In genomic region chr10:80271186-80271843, GRCm38 (mm10) we compare ENCODE assay signal across 8 mouse cellular contexts. TPM values are rescaled to one million over a fixed set of nuclear protein-coding genes. Genes with fewer than 3 reads are reported as not detected.
DNase-seq lines count a peak whose midpoint lies in the region; ATAC-seq and TF ChIP-seq lines count a peak whose summit lies in the region.

No protein-coding gene starts in this region.

- WGBS in forebrain, embryonic 10.5 days: 94% methylated on average over 5 of the region's 5 CpGs
- 87% methylated on average over 5 of the region's 5 CpGs for WGBS in forebrain, embryonic 13.5 days
- WGBS in lung, embryonic 14.5 days: 84% methylated on average over 5 of the region's 5 CpGs
- 84% methylated on average over 5 of the region's 5 CpGs for WGBS in hindbrain, embryonic 16.5 days
- 84% methylated on average over 5 of the region's 5 CpGs for WGBS in midbrain, embryonic 15.5 days

- DNase-seq in forebrain, embryonic 10.5 days (ENCODE audit: extremely low spot score, low spot score): no peak
- no peak for DNase-seq in lung, embryonic 14.5 days
- no peak for DNase-seq in lung, postnatal 10 days
- no peak for DNase-seq in adrenal gland, postnatal 25 days
- DNase-seq in cerebellum, postnatal 10 days: no peak

- no peak overlapping the region for H3K9ac ChIP-seq in forebrain, embryonic 13.5 days
- H3K9ac ChIP-seq in lung, embryonic 14.5 days: 0 out of 2 replicates have a peak overlapping the region, but pooled peaks have one; percentile 18
- peak overlapping the region; percentile 15; the same call in 1 of the 2 replicates for H3K9ac ChIP-seq in hindbrain, embryonic 16.5 days (ENCODE audit: low read depth, low read length)
- no peak overlapping the region for H3K9ac ChIP-seq in midbrain, embryonic 15.5 days

- 0 out of 2 replicates have a peak overlapping the region, but pooled peaks have one; percentile 37 for H3K27ac ChIP-seq in forebrain, embryonic 10.5 days
- no peak overlapping the region for H3K27ac ChIP-seq in forebrain, embryonic 13.5 days
- H3K27ac ChIP-seq in lung, embryonic 14.5 days (ENCODE audit: low read depth): no peak overlapping the region
- no peak overlapping the region; the same call in 1 of the 2 replicates for H3K27ac ChIP-seq in hindbrain, embryonic 16.5 days (ENCODE audit: low read depth, low read length)
- 0 out of 2 replicates have a peak overlapping the region, but pooled peaks have one; percentile 8 for H3K27ac ChIP-seq in midbrain, embryonic 15.5 days

- peaks cover 93% of the 10 kb centered on the region for H3K36me3 ChIP-seq in forebrain, embryonic 10.5 days (replicated peaks)
- peaks cover 57% of the 10 kb centered on the region for H3K36me3 ChIP-seq in forebrain, embryonic 13.5 days (ENCODE audit: poor library complexity, severe bottlenecking)
- H3K36me3 ChIP-seq in lung, embryonic 14.5 days (ENCODE audit: insufficient read depth): peaks cover 69% of the 10 kb centered on the region
- peaks cover 3% of the 10 kb centered on the region; the same call in 1 of the 2 replicates for H3K36me3 ChIP-seq in hindbrain, embryonic 16.5 days (ENCODE audit: control insufficient read depth, insufficient read depth, low read length)
- no peaks in the 10 kb centered on the region for H3K36me3 ChIP-seq in midbrain, embryonic 15.5 days (replicated peaks)

- H3K27me3 ChIP-seq in forebrain, embryonic 10.5 days (ENCODE audit: poor library complexity, severe bottlenecking): no peaks in the 10 kb centered on the region
- no peaks in the 10 kb centered on the region for H3K27me3 ChIP-seq in forebrain, embryonic 13.5 days
- no peaks in the 10 kb centered on the region for H3K27me3 ChIP-seq in lung, embryonic 14.5 days (ENCODE audit: insufficient read depth, low read length)
- no peaks in the 10 kb centered on the region for H3K27me3 ChIP-seq in hindbrain, embryonic 16.5 days (replicated peaks; ENCODE audit: control insufficient read depth, insufficient read depth, low read length)
- H3K27me3 ChIP-seq in midbrain, embryonic 15.5 days (replicated peaks): no peaks in the 10 kb centered on the region

- no peaks in the 10 kb centered on the region for H3K9me3 ChIP-seq in forebrain, embryonic 10.5 days
- no peaks in the 10 kb centered on the region for H3K9me3 ChIP-seq in forebrain, embryonic 13.5 days (replicated peaks)
- H3K9me3 ChIP-seq in lung, embryonic 14.5 days (ENCODE audit: low read depth, low read length): no peaks in the 10 kb centered on the region
- no peaks in the 10 kb centered on the region for H3K9me3 ChIP-seq in hindbrain, embryonic 16.5 days (ENCODE audit: control insufficient read depth, low read length)
- no peaks in the 10 kb centered on the region for H3K9me3 ChIP-seq in midbrain, embryonic 15.5 days

- peak overlapping the region; percentile 10; the same call in 1 of the 2 replicates for H3K4me3 ChIP-seq in forebrain, embryonic 10.5 days
- no peak overlapping the region for H3K4me3 ChIP-seq in forebrain, embryonic 13.5 days
- H3K4me3 ChIP-seq in lung, embryonic 14.5 days (ENCODE audit: low read depth, low read length): no peak overlapping the region
- no peak overlapping the region for H3K4me3 ChIP-seq in hindbrain, embryonic 16.5 days (ENCODE audit: low read length)
- no peak overlapping the region for H3K4me3 ChIP-seq in midbrain, embryonic 15.5 days

- no peak for ATAC-seq in forebrain, embryonic 13.5 days
- no peak for ATAC-seq in lung, embryonic 14.5 days (ENCODE audit: insufficient read depth)
- no peak for ATAC-seq in hindbrain, embryonic 16.5 days
- no peak for ATAC-seq in midbrain, embryonic 15.5 days (replicated peaks)

- TF ChIP-seq CTCF in lung, embryonic 14.5 days (IDR thresholded peaks at IDR 0.05; ENCODE audit: low read depth): no peak

- no peak overlapping the region for H3K4me2 ChIP-seq in forebrain, embryonic 13.5 days
- H3K4me2 ChIP-seq in lung, embryonic 14.5 days: no peak overlapping the region
- no peak overlapping the region for H3K4me2 ChIP-seq in hindbrain, embryonic 16.5 days (ENCODE audit: low read length)
- H3K4me2 ChIP-seq in midbrain, embryonic 15.5 days: no peak overlapping the region

- peaks cover 61% of the 10 kb centered on the region for H3K4me1 ChIP-seq in forebrain, embryonic 10.5 days
- H3K4me1 ChIP-seq in forebrain, embryonic 13.5 days: peaks cover 56% of the 10 kb centered on the region
- peaks cover 8% of the 10 kb centered on the region for H3K4me1 ChIP-seq in lung, embryonic 14.5 days (ENCODE audit: insufficient read depth)
- peaks cover 46% of the 10 kb centered on the region for H3K4me1 ChIP-seq in hindbrain, embryonic 16.5 days (ENCODE audit: control insufficient read depth, insufficient read depth, low read depth, low read length)
- H3K4me1 ChIP-seq in midbrain, embryonic 15.5 days: peaks cover 50% of the 10 kb centered on the region

RNA-seq across cellular contexts. Expression of gene Dazap1, which starts 10.0 kb away (rescaled TPM):
- polyA plus RNA-seq in forebrain, embryonic 10.5 days (2016; fragmentation: Nextera tagmentation; extraction: Ambion mirVana): 48.2 and 52.3 TPM in 2 replicates
- polyA plus RNA-seq in forebrain, embryonic 13.5 days (2015; fragmentation: Nextera tagmentation; extraction: Ambion mirVana): 61.7 and 64.9 TPM in 2 replicates
- polyA plus RNA-seq in lung, embryonic 14.5 days (2014; fragmentation: Nextera tagmentation; extraction: Ambion mirVana): 44.9 and 49.3 TPM in 2 replicates
- polyA plus RNA-seq in hindbrain, embryonic 16.5 days (2015; fragmentation: Nextera tagmentation; extraction: Ambion mirVana): 38.4 and 38.5 TPM in 2 replicates
- polyA plus RNA-seq in midbrain, embryonic 15.5 days (2015; fragmentation: Nextera tagmentation; extraction: Ambion mirVana): 60.5 and 60.8 TPM in 2 replicates
- 111 and 117 TPM in 2 replicates for total RNA-seq in adrenal gland, postnatal 25 days (2021)

RNA-seq across cellular contexts. Expression of gene Gamt, which starts 10.5 kb away (rescaled TPM):
- polyA plus RNA-seq in forebrain, embryonic 10.5 days (2016; fragmentation: Nextera tagmentation; extraction: Ambion mirVana): 18.3 and 19.1 TPM in 2 replicates
- 18.2 and 18.3 TPM in 2 replicates for polyA plus RNA-seq in forebrain, embryonic 13.5 days (2015; fragmentation: Nextera tagmentation; extraction: Ambion mirVana)
- 26.8 and 29.4 TPM in 2 replicates for polyA plus RNA-seq in lung, embryonic 14.5 days (2014; fragmentation: Nextera tagmentation; extraction: Ambion mirVana)
- 31.8 and 32.6 TPM in 2 replicates for polyA plus RNA-seq in hindbrain, embryonic 16.5 days (2015; fragmentation: Nextera tagmentation; extraction: Ambion mirVana)
- 16.8 and 18.9 TPM in 2 replicates for polyA plus RNA-seq in midbrain, embryonic 15.5 days (2015; fragmentation: Nextera tagmentation; extraction: Ambion mirVana)
- total RNA-seq in adrenal gland, postnatal 25 days (2021): 326 and 398 TPM in 2 replicates

RNA-seq across cellular contexts. Expression of gene Rps15, which starts 20.9 kb away (rescaled TPM):
- 1,138 and 1,144 TPM in 2 replicates for polyA plus RNA-seq in forebrain, embryonic 10.5 days (2016; fragmentation: Nextera tagmentation; extraction: Ambion mirVana)
- 805 and 828 TPM in 2 replicates for polyA plus RNA-seq in forebrain, embryonic 13.5 days (2015; fragmentation: Nextera tagmentation; extraction: Ambion mirVana)
- 1,192 and 1,202 TPM in 2 replicates for polyA plus RNA-seq in lung, embryonic 14.5 days (2014; fragmentation: Nextera tagmentation; extraction: Ambion mirVana)
- 491 and 527 TPM in 2 replicates for polyA plus RNA-seq in hindbrain, embryonic 16.5 days (2015; fragmentation: Nextera tagmentation; extraction: Ambion mirVana)
- 516 and 528 TPM in 2 replicates for polyA plus RNA-seq in midbrain, embryonic 15.5 days (2015; fragmentation: Nextera tagmentation; extraction: Ambion mirVana)
- total RNA-seq in adrenal gland, postnatal 25 days (2021): 1,145 and 1,195 TPM in 2 replicates

RNA-seq across cellular contexts. Expression of gene Ndufs7, which starts 22.4 kb away (rescaled TPM):
- 309 and 314 TPM in 2 replicates for polyA plus RNA-seq in forebrain, embryonic 10.5 days (2016; fragmentation: Nextera tagmentation; extraction: Ambion mirVana)
- 267 and 274 TPM in 2 replicates for polyA plus RNA-seq in forebrain, embryonic 13.5 days (2015; fragmentation: Nextera tagmentation; extraction: Ambion mirVana)
- polyA plus RNA-seq in lung, embryonic 14.5 days (2014; fragmentation: Nextera tagmentation; extraction: Ambion mirVana): 318 and 319 TPM in 2 replicates
- 349 and 361 TPM in 2 replicates for polyA plus RNA-seq in hindbrain, embryonic 16.5 days (2015; fragmentation: Nextera tagmentation; extraction: Ambion mirVana)
- polyA plus RNA-seq in midbrain, embryonic 15.5 days (2015; fragmentation: Nextera tagmentation; extraction: Ambion mirVana): 290 and 305 TPM in 2 replicates
- 238 and 243 TPM in 2 replicates for total RNA-seq in adrenal gland, postnatal 25 days (2021)

RNA-seq across cellular contexts. Expression of gene Apc2, which starts 24.5 kb away (rescaled TPM):
- 19.4 and 27.0 TPM in 2 replicates for polyA plus RNA-seq in forebrain, embryonic 10.5 days (2016; fragmentation: Nextera tagmentation; extraction: Ambion mirVana)
- polyA plus RNA-seq in forebrain, embryonic 13.5 days (2015; fragmentation: Nextera tagmentation; extraction: Ambion mirVana): 129 and 140 TPM in 2 replicates
- 0.62 and 0.96 TPM in 2 replicates for polyA plus RNA-seq in lung, embryonic 14.5 days (2014; fragmentation: Nextera tagmentation; extraction: Ambion mirVana)
- polyA plus RNA-seq in hindbrain, embryonic 16.5 days (2015; fragmentation: Nextera tagmentation; extraction: Ambion mirVana): 139 and 149 TPM in 2 replicates
- 223 and 247 TPM in 2 replicates for polyA plus RNA-seq in midbrain, embryonic 15.5 days (2015; fragmentation: Nextera tagmentation; extraction: Ambion mirVana)
- 1.4 and 3.2 TPM in 2 replicates for total RNA-seq in adrenal gland, postnatal 25 days (2021)

Comparison
In these comparisons a context has a peak if more than half of its experiments do, and no peak if none do; other contexts are left out.
1. H3K27ac ChIP-seq: peak in forebrain, embryonic 10.5 days (single experiment) and midbrain, embryonic 15.5 days (single experiment); none in forebrain, embryonic 13.5 days (single experiment), lung, embryonic 14.5 days (single experiment) and hindbrain, embryonic 16.5 days (single experiment).
2. H3K9ac ChIP-seq: peak in lung, embryonic 14.5 days (single experiment) and hindbrain, embryonic 16.5 days (single experiment); none in forebrain, embryonic 13.5 days (single experiment) and midbrain, embryonic 15.5 days (single experiment).